Mouse (Mus musculus) natural killer cell, adult 2 months (primary cell): Measurements from ENCODE around the gene Tuba3b.

Source experiments
- DNase-seq, 2 experiments: peaks; one replicate each; pipeline ENCODE4 v3.0.0; 2022; ENCODE audit warnings: low spot score in 2 of 2

The Tuba3b gene

DNA sequence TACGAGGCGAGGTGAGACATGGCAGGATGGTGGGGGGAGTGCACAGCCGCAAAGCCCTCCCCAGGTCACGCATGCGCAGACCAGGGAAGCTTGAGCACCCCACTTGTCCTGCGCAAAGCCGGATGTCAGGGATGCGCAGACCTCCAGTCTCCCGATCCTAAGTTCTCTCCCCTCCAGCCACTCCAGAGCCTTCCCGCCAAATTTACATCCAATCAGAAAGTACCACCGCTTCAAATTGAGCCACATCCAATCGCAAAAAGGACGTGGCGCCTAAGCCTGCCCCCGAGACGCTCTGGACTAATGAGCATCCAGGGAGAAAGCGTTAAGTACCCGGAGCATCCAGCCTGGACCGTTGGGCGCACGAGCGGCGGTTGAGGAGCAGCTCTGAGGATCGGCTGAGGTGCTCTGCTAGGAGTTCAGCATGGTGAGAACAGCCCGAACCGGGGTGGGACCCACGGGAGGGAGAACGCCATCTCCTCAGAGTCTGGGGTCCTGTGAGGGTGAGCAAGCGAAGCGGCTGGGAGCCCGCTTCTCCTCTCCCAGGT, at the start of gene Tuba3b:
Tuba3b (plus strand) TSS at position 92 of the 545 bp plus-strand sequence.
- DNase-seq: no peak

DNA sequence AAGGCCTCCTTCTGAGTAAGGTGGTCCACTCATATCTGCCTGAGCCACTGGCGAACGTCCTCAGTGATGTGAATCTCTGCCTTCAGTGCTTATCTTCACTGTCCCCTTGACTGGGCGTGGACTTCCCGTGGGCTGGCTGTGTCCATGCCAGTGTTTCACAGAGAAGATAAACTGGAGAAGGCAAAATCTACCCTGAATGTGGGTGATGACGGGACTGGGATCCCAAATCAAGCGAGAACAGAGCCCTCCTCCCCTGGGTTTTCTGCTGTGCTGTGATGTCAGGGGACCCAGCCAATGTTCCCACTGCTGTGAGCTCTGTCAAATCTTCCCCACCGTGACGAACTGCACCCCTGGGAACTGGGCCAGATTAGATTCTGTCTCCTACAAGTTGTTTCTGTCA, 48.3 kb upstream of the Tuba3b start:
- DNase-seq: no peak

DNA sequence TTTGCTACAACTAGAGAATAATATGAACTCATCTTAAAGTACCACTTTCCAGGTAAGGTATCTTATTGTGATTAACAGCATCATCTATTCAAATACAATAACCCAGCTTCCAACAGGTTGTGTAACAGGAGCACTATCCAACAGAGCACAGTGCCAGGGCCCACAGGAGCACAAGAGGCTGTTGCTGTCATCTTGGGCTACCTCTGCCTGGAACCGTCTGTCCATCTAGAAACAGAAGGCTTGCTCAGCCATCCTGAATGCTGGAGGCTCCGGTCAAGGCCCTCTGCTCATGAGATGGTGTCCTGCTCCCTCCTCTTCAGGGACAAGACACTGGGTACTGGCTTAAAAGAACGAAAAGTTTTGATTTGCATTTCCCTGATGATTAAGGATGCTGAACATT, 47.7 kb upstream of the Tuba3b start:
- no peak for DNase-seq

DNA sequence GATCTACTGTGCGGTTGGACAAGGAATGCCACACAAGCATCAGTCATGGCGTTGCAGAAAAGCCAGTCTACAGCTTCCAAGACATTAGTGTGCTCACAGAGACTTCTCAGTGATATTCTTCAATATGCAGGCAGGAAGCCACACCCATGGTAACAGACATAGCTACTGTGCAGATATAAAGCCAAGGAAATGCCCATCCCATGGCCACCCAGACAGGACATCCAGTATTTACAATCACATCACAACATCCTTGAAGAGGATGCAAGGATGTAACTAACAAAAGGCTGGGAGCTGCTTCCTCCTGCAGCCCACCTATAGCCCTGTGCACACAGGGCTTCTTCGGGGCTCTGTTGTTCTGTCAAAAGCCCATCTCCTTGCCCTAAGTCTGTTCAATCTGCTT, 46.9 kb upstream of the Tuba3b start:
- no peak for DNase-seq

DNA sequence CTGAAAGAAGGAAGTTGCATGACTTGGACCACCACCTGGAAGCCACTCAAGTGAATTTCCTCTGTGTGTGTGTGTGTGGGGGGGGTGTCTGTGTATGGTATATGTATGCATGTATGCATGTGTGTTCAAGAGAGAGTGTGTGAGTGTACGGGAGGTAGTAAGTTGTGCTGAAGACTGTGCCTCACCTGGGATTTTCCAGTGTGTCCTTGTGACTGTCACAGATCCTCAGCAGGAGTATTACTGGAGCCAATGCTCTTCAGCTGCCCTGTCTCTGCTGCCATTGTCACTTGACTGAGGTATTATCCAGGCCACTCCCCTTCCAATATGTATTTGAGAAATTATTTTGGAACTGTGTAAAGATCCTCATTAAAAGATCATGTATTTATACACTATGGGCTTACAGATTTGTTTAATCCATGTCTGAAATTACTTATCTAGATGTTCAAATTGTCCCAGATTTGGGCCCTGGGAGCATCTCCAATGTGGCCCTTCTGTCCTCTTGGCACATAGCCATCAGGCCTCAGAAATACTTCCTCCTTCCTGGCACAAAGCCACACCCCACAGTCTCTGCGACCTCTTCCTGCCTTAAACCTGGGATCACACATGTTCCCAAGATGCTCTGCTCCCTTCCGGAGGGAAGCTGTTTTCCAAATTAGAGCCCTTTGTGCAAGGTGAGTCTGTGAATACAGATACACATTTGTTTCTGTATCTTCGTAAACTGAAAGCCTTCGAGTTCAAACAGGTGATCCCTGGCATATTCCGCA, 42.1 kb upstream of the Tuba3b start:
- DNase-seq: no peak

DNA sequence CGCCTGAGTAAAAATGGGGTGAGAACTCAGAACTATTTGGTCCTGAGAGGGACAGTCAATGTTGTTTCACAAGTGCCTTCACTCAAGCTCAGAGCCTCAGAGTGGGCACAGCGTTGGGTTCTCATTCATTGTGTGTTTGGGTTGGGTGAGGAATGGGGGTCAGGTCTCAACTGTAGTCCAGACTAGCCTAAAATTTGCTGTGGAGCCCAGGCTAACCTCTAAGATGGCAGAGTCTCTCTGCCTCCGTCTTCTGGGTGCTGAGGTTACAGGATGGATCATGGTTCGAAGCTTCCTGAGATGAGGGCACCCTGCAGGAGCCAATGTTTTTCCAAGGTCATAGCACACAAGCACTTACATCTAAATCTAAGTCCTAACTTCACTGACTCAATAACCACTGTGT, 38.8 kb upstream of the Tuba3b start:
- no peak for DNase-seq

DNA sequence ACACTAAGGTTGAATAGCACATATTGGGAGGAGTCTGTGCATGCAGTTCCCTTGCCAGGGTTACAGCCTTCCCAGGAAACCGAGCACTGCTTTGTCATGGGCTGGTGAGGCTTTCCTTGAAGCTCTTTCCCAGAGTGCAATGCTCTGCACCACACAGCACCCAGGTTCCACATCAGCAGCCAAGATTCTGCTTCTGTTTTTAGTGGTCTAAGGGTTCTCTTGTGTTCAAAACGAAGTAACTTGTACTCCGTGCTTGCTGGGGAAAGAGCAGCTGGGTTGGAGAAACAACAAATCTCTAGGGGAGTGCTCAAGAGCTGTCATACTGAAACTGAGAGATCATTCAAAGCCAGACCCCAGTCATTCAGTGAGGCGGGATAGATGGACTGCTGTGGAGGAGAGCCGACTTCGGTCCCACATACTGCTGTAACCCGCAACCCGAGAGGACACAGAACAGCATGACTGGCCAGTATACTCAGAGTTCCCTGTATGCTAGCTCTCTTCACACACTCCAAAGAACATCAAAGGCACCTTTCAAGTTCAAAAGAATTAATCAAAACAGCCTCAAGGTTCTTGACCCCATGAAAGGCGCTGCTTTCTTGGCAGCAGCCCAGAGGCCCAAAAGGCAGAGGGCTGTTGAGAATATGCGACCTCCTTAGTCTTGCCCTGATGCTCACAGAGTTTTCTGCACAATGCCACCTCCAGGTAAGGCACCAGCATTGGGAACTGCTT, 36.9 kb upstream of the Tuba3b start:
- no peak for DNase-seq

DNA sequence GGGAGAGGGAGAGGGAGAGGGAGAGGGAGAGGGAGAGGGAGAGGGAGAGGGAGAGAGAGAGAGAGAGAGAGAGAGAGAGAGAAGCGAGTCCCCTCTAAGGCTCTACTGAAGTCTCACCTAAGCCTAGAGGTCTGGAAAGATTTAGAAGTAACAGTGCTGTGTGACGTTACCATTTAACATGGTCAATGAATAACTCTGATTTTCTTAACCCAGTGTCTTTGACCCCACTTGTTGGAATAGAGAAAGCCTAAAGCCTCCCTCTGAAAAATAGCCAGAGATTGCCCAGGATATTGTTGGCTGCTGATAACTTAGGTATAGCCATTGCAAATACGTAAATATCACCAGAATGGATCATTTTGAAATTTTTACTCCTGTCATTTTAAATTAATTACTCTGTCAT, 35.8 kb upstream of the Tuba3b start:
- DNase-seq: no peak

DNA sequence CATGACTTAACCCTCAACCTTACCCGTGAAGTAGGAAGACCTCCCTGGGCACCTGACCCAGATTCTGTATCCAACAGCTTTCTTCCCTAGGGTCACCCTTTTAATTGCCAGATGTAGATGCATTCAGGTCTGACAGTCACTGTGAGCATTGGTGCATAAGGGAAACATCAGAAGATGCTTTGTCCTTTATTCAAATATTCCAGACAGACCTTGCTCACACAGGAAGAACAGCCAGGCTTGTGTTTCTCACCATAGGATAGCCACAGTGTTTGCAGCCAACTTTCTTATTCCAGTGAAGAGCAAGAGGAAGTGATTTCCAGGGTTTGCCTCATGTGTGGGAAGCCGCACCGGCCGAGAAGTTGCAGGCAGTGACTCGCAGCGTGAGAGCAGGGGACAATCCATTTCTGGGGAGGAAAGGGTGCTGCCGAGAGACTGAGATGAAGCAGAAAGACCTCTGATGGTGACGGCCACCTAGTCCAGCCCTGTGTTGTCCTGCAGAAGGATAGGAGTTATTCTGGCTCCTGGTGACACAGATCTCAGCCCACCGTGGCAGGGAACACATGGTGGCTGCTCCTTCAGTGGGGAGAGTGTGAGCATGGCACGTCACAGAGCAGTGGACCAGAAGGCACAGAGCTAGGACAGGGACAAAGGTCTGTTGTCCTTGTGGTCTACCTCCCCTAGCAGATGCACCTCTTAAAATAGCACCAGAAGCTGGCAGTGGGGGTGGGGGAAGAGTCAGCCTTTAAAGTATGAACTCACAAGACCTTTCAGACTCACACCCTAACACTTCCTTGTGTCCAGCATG, 34.0 kb upstream of the Tuba3b start:
- DNase-seq: no peak

DNA sequence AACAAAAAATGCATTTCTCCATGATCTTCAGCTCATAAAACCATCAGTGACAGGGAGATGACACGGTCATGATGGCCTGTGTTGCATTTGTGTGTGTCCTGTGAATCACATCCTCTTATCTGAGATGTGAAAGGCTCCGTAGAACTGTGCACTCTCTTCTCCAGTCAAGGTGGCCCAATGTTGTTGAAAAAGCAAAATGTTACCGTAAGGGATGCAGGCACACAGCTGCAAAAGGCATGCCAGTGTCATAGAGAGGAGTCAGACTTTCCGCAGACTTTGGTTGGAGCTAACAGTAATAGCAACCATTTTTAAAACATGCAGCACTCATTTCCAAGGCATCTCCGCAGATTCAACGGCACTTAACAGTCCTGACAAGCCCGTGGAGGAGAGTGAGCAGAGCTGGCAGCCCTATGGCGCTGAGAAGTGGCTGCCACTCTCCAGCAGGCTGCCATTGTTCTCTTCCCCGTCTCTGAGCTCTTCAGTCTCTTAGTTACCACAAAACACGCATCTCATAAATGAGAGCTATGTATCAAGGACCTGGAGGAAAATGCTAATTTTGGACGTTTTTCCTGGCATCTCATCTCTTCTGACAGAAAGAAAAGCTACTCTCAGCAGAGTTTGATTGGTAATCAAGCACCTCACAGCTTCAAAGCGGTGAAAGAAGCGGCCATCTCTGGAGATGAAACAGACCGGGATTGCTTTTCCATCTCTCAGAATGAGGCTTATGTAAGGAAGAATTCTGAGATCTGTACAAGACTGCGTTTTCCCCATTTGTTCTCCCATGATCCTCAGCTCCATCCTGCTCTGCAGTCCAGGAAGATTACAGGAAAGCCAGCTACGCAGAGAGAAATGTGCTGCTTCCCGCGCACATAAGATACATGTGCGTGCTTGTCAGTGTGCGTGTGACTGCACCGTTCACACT, 30.2 kb upstream of the Tuba3b start:
- no peak for DNase-seq

DNA sequence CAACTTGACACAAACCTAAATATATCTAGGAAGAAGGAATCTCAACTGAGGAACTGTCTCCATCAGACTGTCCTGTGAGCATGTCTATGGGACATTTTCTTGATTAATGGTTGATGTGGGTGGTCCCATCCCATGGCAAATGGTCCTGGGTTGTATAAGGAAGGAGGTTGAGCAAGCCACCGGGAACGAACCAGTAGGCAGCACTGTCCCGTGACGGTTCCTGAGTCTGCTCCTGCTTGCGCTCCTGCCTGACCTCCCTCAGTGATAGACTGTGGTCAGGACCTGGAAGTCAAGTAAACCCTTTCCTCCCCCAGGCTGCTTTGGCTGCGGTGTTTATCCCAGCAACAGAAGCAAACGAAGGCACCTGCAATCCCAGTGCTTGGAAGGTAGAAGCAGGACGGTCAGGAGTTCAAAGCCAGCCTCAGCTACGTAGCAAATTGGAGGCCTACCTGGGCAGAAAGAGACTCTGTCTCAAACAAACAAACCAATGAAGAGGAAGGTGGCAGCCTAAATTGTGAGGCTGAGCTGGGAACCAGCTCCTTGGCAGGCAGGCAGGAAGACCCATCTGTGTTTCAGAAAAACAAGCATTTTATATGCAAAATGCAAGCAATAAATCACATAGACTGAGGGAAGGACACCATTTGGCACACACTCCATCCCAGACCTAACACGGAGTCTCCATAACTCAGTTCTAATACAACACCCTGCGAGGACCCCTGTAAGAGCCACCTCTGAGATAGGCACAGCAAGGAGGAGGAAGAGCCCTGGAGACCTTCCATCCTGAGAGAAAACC, 24.9 kb upstream of the Tuba3b start:
- DNase-seq: no peak

DNA sequence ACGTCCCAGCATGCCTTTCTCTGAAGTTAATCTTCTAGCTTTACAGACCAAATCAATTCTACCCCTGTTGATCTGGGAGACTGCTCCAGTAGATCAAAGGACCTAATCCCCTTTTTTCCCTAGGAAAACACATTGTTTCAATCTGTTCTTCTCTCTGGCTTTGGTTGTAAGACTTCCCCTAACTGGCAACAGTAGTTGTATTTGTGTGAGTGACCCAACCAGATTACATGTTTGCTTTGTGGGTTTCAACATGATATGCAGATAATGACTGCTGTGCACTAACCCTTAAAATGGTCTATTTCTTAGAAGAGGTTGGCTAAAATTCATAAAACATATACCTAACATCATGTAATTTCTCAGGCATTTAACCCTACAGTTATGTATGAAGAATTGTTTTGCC, 24.0 kb upstream of the Tuba3b start:
- no peak for DNase-seq

DNA sequence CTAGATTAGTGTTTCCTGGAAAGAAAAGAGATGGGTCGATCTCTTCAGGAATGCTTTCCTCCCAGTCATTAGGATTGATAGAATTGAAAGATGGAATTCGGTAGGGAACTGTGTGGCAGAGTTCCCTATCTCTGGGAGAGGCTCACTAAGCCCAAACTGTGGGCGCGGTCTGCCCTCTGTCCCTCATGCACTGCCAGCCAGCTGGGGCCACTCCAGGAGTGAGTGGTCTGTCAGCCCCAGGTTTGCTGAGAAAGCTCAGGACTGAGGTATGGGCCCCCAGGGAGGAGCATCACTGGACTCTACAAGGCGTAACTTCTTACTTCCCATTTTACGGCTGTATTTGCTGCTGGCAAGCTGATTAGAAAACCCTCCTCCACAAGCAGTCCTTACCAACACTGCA, 23.5 kb upstream of the Tuba3b start:
- DNase-seq: no peak

DNA sequence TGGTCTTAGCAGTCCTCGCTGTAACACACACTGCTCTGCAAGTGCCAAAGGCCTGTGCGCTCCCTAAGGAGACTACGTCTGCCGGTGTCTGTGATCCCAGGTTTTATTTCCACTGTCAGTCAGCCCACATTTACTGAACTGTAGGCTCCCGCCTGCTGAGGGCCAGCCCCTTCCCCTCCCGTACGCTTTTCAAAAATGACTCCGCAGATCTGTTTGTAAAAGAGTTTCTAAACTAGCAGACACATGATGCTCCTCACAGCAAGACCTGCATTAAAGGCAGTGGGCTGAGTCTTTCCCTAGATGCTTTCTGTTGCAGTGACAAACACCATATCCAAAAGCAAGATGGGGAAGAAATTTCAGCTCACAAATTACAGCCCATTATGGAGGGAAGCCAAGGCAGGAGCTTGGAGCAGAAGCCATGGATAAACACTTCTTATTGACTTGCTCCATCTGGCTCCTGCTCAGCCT, 23.0 kb upstream of the Tuba3b start:
- no peak for DNase-seq

DNA sequence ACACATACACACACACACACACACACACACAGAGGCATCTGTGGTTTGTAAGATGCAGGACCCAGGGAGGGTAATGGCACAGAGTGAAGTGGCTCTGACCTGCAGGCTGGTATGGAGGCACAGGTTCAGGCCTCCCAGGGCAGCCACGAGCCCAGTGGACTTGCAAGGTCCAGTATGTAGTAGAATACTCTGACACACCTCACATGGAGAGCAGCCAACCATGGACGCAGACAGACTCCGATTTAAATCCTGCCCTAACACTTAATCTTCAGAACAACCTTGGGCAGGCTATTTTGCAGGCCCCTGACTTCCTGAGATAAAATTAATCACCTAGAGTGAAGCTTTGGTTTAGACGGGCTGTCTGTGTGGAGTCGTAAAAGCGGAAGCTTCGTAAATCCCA, 21.6 kb upstream of the Tuba3b start:
- DNase-seq: no peak

DNA sequence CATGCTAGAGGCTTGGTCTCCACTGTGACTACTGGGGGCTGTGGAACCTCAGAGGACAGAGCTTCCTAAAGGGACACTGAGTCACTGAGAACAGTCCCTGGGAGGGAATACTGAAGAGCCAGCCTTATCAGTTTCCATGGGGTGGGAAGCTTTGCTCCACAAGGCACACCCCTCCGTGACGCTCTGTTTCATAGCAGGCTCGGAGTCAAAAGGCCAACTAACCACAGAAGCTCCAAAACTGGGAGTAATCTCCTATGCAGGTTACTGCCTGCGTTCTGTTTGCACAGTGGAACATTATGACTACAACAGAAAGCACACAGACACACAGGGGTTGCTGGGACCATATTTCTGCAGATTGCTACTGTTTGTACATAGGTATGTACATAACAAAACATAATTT, 19.7 kb upstream of the Tuba3b start:
- DNase-seq: no peak

DNA sequence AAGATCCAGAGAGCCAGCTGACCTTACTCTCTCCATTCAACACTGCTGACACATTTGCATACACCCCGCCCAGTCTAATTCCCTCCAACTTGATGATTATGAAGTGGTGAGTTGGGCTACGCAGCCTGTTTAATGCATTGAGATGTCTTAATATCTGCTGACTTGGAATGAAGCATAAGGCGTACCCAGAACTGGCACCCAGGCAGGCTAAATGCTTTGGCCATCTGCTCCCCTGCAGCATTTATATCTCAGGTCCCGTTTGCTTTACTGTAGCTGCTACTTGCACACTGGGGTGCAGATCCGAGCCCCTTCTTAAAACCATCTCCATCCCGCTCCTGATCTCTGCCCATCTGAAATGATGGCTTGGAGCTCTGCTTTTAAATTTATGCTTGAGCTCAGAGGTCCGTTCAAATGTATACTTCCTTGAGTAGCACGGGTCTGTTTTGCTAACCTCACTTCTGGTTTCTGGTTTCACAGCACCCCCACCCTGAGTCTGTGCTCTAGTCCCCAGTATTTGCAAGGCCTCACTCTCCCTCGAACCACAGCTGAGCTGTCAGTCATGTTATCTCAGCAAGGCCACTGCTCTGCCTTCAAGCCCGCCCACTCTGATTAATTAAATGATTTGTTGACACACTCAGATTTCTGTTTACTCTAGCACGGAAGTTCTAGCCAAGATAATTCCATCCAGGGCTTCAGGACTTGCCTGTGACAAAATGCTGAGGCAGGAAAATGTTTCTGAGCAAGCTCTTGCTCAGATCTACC, 16.6 kb upstream of the Tuba3b start:
- peak in 1 of 2 experiments; percentile 8 for DNase-seq

DNA sequence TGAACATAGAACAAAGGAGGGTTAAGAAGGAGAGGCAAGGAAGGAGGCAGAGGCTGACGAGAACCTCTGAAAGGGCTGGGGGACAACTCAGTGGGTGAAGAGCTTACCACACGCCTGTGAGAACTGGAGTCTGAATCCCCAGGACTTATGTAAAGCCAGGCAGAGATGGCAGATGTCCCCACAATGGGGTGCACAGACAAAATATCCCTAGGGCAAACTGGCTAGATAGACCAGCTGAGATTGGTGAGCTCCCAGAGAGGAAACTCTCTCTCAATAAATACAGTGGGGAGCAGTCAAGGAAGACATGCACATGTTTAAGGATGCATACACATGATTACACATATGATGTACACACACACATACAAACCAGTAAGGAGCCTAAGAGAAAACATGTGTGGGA, 11.4 kb upstream of the Tuba3b start:
- no peak for DNase-seq

DNA sequence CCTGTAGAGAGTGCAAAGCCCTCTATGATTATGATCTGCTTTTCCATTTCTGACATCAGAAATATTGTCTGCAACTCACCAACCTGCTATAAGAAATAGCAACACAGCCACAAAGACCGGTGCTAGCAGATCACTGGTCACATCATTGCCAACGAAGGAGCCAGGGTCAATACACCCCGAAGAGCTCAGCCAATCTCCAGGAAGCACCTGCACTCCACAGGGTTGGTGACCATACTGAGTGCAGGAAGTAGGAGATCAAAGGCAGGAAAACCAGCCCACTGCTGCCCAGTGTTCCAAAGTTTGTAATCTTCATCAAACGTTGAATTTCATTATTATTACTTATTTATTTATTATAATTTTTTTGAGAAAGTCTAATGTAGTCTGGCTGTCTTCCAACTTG, 10.9 kb upstream of the Tuba3b start:
- DNase-seq: no peak

DNA sequence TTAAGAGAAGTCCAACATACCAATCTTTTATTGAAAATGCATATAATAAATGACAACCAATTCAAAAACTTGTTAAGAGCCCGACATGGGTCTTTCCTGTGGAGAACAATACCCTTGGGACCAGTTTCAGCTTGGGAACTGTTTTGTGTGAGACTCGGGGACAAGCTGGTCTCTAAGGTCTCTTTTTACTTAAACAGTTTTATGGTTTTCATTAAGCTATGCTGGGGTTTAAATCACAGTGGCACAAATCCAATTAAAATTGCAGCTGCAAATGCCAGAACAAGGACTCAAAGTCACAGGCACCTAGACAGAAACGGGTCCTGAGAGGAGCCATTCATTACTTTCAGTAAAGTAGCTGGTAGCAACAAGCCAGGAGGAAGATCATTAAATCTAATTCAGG, 10.4 kb upstream of the Tuba3b start:
- no peak for DNase-seq
